Mouse (Mus musculus) retina, embryonic 14.5 days (tissue): ENCODE data around the gene Foxp1.

Experiments used
- DNase-seq: peaks from one replicate; pipeline ENCODE4 v3.0.0-alpha.2; 2015; ENCODE audit warnings: low spot score

Foxp1 gene

DNA sequence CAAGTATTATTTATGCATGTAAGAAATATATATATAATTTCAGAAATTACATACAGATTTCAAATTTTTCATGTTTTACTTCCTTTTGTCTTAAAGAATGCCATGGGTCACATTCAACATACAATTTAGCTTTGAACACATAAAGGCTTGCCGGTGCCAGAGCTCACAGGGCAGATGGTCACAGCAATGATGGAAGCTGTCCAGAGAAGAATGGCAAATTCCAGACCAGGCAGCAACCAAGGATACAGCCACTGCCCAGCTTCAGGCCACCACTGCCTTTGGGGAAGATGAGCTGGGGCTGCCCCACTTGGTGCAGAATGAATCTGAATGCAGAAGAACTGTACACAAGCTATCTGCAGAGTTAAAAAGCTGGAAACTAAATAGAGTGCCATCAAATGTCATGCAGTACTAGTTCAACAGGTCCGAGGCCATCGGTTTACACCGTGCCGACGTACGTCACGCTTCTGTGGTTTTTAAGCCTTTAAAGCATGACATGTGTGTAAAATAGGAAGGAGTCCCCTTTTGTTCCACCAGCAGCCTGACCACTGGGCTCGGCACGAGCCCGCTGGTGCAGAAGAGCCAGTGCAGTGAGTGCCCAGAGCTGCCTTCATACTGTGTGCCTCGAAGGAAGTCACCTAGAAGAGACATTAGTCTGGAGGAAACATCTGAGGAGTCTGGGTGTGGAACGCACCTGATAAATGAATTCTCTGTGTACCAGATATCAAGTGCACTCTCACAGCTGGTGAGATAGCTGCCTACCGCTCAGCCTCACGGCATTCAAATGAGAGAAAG lies 239.5 kb downstream of the Foxp1 start:
- no peak for DNase-seq

DNA sequence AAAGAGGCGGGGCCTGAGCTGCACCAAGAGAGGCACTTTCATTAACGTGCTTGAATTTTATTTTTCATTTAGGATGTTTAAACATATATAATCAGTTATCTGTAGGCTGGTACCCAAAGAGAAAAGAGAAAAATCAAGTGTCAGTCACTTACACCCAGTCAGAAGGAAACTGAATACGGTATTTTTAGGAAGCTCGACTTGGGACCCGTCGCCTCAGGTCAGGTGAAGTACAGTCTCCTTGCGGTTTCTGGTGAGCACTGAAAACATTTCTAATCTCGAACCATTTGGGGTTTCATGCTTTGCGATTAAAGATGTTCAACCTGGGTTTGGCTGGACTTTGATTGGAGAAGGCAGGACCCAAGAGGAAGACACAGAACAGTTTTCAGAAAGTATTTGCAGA lies 241.1 kb downstream of the Foxp1 start:
- DNase-seq = no peak

DNA sequence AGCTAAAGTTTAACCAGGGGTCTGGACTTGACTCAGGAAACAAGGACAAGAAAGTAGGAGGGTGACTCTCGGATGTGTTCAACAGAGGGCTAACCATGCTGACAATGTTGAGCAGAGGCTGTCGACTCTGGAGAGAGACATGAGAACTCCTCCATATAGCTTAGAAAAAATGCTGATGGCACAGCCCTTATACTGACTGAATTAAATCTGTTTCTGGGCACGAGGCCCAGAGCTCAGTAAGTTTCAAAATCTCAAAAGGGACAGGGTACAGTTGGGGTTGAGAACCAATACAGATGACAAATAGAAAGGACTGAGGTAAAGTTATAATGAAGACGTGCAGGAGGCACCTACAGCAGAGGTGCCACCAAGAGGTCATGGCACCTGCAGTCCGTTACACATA lies 241.9 kb downstream of the Foxp1 start:
- no peak for DNase-seq

DNA sequence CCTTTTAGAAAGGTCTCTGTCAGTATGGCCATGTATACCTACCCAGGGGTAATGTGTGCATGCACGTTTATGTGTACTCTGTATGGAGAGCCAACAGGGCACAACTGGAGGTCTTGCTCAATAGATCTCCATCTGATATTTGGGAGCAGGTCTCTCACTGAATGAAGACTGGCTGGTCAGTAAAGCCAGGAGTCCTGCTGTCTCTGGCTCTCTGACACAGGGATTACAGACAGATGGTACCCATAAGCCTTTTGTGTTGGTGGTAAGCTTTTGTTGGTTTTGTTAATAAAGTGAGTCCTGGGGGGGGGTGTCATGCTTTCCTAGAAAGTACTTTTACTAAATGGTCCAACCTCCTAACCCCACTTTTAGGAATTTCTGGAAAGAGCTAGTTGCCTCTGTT lies 245.3 kb downstream of the Foxp1 start:
- DNase-seq = no peak

GRCm38 (mm10) chr6:99276297-99276653 lies 246.2 kb downstream of the Foxp1 start:
- DNase-seq = no peak

GRCm38 (mm10) chr6:99275381-99276296 lies 246.9 kb downstream of the Foxp1 start:
- no peak for DNase-seq

DNA sequence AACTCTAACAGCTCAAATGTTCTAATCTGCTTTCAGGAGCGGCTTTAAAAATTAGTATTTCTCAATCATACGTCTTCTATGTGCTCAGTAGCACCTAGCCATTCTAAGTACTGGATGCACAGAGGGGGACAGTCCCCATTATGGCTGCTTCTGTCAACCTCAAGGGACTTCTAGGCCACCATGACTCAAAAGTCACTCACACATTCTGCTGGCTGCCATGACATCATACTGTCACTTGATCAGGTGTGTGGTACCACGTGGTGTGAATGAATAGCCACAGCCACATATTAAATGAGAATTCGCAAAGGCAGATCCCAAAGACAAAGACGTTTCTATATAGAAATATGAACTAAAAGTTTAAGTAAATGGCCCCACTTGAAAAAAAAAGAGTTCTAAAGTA lies 247.9 kb downstream of the Foxp1 start:
- no peak for DNase-seq

DNA sequence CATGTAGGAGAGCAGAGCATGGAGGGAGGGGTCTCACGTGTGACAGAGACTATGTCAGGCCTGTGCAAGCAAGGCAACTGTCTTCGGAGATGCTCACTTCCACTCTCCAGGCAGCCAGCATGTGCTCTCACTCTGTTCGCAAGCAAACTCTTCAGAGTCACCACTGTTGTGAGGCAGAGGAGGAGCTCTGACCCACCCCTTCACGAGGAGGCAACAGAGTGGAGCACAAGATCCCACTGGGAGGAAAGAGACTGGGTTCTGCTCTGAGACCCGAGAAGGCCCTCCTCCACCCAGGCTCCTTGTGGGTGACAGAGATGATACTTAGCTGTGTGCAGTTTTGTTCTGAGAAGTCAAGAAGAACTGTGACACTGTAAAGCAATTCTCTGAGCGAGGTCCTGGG lies 248.3 kb downstream of the Foxp1 start:
- DNase-seq = no peak

GRCm38 (mm10) chr6:99273177-99273576 lies 249.3 kb downstream of the Foxp1 start:
- no peak for DNase-seq

- DNase-seq = no peak
These were observed 250.3 kb downstream of the Foxp1 start for GRCm38 (mm10) chr6:99272174-99272573.

GRCm38 (mm10) chr6:99271741-99272140 lies 250.8 kb downstream of the Foxp1 start:
- DNase-seq = no peak

- no peak for DNase-seq
These were observed 252.6 kb downstream of the Foxp1 start for GRCm38 (mm10) chr6:99269921-99270320.

DNA sequence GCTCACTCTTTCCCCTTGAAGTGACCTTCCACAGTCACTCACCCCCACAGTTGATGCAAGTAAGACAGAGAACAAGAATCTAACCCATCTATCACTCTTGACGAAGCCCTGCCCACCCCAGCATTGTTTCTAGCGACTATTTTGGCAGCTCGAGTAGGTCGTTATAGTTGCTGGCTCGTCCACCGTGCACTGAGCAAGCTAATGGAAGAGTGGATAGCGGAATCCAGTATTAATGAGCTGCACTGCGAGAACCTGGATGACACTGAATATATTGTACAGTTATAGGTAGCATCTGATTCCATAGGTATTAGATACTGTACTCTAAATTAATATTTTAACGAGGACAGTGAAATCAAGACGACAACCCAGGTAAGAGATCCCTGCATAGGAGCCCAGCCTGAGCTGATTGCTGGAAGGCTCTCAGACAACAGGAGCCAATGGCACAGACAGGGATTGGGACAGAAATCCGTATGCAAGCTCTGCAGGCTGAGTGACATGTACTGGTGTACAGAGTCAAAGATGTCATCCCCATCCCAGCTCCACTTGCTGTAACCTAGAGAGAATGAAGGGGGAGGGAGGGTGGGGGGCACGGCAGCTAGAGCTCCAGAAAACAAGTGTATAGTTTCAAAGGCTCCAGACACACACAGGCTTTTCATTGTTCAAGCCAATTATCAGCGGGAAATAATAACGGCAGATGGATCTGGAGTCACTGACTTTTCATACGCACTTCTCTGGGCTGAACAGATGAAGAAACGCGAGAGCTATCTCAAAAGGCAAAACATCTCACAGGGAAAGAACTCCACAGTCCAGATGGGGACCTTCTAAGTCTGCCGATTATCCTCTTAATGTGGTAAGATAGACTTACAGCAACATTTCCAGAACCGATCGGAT lies 254.1 kb downstream of the Foxp1 start:
- no peak for DNase-seq

DNA sequence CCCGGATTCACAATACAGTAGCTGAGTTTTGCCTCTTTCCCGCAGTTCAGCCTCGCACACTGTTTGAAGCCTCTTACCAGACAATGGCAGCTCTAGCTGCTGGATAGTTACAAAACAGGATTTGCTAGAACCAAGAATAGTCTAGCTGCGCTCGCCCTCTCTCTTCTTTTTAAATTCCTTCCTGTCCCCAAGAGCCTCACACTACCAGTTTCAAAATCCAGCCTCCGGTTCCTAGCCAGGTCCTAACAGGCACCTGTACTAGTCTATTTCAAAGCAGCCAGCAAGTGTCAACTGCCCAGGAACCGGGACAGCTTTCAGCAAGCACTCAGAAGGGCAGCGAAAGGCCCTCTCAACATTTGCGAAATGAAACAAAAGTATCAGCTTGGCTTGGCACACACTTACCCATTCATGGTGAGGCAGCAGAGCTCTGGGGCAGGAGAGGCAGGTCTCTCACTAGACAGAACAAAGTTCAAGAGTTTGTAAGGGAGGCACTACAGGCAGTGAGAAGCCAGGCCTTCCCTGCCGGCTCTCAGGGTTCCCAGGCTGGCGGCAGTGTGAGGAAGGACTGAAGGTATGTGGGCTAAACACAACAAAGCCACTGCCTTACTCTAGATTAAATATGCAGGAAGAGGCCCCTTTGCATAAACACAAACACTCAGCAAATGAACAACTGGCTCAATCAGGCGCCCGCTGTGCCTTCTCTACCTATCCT lies 256.4 kb downstream of the Foxp1 start:
- DNase-seq = no peak

GRCm38 (mm10) chr6:99265173-99265572 lies 257.3 kb downstream of the Foxp1 start:
- no peak for DNase-seq

DNA sequence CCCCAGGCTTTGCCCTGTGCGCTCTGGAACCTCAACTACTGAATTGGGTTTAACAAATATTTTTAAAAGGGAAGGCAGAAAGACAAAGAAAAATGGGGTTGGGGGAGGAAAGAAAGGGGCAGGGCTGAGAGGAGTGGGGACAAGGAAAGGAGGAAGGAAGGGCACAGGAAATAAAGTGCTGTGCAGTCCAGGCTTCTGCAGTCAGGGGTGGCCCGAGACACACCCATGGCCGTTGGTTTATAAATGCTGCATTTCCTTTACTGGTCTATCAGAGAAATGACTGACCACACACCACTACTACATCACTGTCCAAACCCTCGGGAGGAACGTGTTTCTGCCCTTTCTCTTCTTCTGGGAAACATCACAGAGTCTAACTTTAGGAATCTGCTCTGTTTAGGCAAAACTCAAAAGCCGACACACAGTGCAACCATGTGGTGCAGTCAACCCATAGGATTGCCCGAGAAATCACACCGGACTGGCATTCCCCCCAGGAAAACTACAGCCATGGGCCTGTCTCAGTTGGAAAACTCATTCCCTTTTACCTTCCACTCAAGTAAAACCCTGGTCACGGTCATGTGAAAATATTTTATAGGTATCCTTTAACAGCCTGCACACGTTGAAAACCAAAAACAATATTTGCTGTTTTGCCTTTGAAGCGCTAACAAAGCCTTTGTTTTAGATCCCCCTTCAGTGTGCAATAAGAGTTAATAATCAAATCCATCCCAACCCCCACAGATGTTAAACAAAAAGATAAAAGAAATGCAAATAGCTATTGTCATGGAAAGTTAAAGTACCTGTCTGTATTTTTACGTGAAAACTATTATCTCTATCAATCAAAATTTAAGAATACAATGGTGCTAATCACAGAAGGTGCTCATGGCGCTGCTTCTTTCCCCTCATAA lies 258.1 kb downstream of the Foxp1 start:
- DNase-seq = no peak

DNA sequence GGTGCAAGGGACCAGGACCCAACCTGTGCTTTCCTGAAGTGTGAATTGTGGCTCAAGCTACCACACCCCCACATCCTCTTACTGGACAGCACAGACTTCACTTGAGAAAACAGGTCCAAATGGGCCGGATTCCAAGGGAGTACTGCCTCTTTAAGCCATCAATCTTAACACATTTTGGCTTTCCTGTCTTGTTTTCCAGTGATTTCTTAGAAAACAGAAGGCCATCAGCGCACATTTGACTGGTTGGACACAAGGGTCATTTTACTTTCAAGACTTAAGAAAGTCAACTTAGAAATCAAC lies 258.7 kb downstream of the Foxp1 start:
- DNase-seq = no peak

DNA sequence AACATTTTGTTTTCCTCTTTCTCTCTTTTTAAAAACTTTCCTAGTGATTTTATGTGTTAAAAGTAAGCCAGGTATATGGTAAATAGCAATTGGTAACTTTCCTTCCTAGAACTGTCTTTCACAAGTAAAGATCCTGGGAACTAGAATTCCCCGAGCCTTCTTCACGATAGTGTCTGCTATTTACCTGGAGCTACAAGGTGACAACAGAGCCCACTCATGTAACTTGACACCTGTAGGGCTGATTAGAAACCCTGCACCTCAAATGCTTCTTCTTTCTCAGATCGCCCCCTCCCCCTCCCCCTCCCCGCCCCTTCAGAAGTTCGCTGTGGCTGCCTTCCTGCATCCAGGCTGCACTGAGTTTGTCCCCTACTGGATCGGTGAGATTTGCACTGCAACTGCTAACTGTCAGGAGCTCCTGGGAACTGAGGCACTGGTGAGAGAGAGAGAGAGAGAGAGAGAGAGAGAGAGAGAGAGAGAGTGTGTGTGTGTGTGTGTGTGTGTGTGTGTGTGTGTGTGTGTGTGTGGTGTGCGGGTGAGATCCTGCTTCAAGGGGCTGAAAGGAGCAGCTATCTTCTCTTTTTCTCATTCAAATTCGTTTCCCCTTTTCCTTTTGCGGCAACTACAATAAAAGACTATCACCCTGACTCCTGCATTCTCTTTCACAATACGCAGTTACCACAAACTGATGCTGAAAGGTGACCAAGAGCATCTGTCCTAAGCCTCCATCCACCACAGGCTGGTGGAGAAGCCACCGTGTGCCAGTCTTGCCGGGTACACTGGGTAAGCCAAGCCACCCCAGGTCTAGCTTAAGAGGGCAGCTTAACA lies 259.2 kb downstream of the Foxp1 start:
- DNase-seq = no peak

DNA sequence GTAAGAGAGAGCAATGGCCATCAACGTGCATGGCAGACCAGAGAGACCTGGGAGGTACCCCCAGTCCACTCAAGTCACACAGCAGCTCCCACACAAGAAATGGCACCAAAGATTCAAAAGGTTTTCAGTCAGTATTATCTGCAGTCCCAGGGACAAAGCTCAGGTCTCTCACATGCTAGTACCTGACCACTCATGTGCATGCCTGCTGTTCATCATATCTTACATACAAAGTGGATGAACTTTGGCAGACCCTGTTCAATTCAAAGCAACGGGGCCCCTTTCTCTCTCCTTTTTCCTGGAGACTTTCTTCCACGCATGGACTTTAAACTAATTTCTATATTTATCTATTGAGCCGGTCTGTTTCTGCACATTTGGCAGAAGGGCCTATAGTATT lies 260.8 kb downstream of the Foxp1 start:
- DNase-seq = no peak
